Mouse (Mus musculus) c-Kit-positive CD71-positive TER-119-negative erythroid progenitor cells, embryonic 14.5 days (primary cell): ENCODE measurements around the gene Plekhm3.

ENCODE experiments used
- DNase-seq: peaks from one replicate; pipeline ENCODE4 v3.0.0-alpha.2; 2013; ENCODE audit warnings: low read depth

Plekhm3 gene

GRCm38 (mm10) chr1:64875156-64875555 lies 81.5 kb downstream of the Plekhm3 start:
- no peak for DNase-seq

GRCm38 (mm10) chr1:64871956-64872355 lies 84.7 kb downstream of the Plekhm3 start:
- no peak for DNase-seq

DNA sequence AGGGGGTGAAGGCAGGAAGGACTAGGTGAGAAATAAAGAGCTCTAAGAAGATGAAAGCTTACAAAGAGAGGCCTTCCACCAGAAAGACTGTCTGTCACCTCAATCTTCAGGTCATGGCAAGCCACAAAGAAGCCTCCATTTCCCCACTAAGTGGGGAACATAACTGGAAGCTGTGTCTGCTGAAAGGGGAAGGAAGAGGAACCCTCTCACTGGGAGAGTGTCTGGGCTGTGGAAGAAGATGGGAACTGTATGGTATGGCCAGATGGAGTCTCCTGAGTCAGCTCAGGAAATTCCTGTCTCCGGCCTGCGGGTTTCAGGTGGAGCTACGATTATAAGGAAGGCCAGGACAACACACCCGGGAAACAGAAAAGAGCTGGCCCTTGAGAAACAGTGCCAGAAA lies 88.9 kb downstream of the Plekhm3 start:
- no peak for DNase-seq

DNA sequence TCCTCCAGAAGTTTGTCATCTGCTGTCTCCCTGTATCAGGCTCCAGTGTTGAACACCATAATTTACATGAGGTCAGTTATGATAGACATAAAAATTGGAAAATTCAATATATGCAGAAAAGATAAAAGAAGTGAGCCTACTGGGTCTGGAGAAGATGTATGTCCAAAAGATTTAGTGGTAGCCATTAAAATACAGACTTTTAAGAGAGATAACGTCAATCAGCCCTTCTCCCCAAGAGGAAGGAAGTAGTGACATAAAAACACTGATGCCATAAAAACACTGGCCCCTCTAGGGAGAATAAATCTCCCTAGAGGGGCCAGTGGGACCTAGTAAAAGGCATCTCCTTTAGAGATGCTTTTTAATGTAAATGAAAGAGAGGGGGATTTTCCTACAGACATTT lies 90.5 kb downstream of the Plekhm3 start:
- no peak for DNase-seq

- DNase-seq: no peak
Observed at GRCm38 (mm10) chr1:64860235-64860920, 96.2 kb downstream of the Plekhm3 start.

GRCm38 (mm10) chr1:64859826-64860225 lies 96.8 kb downstream of the Plekhm3 start:
- no peak for DNase-seq

DNA sequence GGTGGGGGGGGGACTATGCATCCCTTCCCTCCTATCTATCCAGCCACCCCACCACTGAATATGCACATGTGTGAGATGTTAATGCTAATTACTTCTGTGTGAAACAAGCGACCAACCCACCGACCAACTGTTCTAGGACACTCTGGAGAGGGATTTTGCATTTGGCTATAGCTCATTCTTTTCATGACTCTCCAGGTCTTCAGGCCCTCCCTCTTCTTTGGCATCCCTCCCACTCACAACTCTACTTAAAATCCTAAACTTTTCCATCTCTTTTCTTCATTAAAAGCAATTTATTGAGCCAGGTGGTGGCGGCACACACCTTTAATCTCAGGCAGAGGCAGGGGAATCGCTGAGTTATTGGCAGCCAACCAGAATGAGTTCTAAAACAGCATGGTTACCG lies 101.8 kb downstream of the Plekhm3 start:
- no peak for DNase-seq

DNA sequence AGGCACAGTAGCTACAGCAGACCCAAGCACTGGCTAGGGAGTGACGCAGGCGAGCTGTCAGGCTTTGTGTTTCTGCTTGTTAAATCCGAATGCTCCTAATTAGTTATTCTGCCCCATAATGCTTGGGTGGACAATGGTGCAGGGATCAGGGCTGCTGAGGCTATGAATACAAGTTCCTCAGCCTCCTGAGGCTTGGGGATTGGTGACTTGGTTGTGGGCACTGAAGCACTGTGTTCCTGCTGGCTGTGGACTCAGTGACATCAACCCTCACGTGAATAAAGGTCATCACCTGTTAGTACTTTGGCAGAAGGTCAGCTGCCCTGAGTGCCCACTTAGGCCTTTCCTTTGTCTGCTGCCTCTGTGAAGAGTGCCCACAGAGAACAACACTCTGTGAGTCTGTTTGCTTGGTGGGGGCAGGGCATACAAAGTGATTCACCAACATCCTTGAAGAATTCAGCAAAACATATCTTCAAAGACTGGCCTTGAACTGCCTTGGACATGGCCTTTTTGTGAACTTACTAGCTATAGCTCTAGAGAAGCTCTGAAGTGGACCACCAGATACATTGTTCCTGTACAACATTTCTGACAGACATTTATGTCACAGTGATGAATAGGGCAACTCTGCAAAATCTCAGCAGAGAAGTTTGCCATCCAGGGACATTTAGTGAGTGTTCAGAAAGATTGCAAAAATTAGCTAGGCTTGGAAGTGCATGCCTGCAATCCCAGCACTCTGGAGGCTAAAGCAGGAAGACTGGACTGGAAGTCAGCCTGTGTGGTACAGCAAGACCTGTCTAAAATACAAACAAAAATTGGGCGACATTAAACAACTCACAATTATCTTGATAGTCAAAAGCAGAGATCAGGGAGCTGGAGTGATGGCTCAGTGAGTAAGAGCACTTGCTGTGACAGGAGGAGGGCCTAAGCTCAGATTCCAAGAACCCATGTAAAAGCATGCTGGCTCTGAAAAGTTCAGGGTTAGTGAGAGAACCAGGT lies 102.6 kb downstream of the Plekhm3 start:
- DNase-seq: no peak

GRCm38 (mm10) chr1:64853244-64853643 lies 103.4 kb downstream of the Plekhm3 start:
- no peak for DNase-seq

DNA sequence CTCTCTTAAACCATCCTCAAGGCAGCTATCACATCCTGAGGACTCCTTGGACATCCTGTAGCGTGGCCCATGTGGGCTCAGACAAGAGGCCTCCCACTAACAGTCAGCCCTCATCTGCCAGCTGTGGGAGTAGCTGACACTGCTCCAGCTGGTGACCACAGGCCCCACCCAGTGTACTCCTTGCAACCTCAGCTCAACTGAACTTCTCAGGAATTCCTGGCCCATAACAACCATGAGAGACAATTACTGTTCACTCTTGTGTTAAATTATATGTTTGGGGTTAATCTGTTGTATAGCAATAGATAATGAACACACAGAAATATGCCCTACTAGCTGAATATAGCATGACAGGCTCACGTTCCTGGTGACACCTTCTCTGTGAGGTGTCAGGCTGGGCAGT lies 104.4 kb downstream of the Plekhm3 start:
- no peak for DNase-seq

- DNase-seq: no peak
Observed at GRCm38 (mm10) chr1:64850345-64850744, 106.3 kb downstream of the Plekhm3 start.

- DNase-seq: no peak
Observed at GRCm38 (mm10) chr1:64848996-64849395, 107.6 kb downstream of the Plekhm3 start.

GRCm38 (mm10) chr1:64848081-64848480 lies 108.5 kb downstream of the Plekhm3 start:
- no peak for DNase-seq

GRCm38 (mm10) chr1:64847565-64847964 lies 109.1 kb downstream of the Plekhm3 start:
- no peak for DNase-seq

DNA sequence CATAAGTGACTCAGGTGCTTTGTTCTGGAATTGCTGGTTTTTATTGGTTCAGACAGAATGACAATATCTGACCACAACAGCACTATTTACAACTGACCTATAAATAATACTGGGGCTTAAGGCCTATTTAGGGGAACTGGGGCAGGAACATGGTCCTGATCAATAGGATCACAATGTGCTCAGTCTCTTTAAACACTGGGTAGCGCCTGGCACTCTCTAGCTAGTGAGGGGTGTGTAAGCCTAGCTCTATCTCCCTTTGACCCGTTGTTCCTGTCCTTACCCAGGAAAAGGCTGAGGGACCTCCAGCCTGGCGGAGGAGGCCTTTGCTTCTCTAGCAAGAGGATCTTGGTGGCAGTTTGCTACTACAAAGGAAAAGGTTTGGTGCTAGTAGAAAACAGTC lies 111.6 kb downstream of the Plekhm3 start:
- DNase-seq: no peak

DNA sequence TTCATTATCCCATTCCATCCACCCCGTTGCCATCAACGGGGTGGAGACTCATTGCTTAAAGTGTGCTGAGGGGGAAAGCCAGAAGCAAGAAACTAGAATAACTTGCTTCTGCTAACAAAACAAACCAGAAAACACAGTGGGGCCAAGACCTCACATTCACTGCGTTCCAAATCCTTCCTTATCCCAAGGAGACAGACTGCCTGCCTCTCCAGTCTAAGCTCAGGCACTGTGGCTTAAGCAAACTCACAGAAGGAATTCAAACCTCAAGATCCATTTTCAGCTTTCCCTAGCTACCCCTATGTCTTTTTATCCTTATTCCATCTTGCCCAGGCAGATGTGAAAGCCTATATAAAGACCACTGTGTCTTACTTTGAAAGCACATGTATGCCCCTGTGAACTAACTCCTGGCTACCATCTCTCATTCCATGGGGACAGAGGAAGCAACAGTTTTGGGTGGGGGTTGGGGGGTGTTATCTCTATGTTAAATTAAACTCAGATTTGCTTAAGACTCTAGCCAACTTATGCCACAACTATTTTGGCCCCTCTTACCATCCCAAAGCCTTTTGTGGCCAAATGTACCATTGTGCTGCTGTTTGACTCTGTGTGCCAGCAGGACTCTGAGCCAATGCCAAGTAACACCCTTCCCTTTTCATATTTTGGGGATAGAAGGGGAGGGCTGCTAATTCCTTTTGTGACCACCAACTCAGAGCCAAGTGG lies 112.6 kb downstream of the Plekhm3 start:
- no peak for DNase-seq

DNA sequence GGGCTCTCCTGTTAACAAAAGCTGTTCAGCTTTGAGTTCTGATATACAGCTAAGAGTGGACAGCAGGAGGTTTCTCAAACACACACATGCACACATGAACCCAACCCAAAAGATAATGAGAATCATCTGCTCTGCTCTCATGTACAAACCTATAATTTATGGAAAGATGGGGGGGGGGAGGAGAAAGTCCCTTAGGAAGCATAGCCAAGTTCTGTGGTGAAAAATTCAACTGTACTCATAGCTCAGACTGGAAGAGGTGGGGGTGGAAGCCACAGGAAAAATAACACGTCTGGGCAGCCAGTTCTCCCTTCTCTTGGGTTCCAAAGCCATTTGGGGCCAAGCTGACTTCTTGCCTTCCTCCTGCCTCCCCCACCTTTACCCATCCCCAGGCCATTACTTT lies 115.7 kb downstream of the Plekhm3 start:
- no peak for DNase-seq

DNA sequence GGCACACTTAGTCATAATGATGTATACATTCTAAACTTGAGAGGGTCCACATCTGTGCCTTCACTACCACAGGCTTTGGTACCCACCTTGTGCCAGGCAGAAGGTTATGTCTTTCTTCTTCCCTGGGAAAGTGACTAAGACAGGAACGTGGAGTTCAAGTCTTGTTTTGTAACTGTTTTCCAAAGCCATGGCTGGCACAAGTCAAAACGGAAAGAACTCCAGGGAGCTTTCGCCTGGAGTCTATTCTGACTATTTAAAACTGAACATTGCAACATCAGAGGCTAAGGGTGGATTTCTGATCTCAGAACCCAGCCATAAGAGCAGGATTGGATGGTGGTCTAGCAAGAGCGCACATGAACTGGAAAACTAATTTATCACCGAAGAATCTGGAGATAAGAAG lies 120.0 kb downstream of the Plekhm3 start:
- no peak for DNase-seq

GRCm38 (mm10) chr1:64836114-64836513 lies 120.5 kb downstream of the Plekhm3 start:
- DNase-seq: no peak

GRCm38 (mm10) chr1:64831552-64831951 lies 125.1 kb downstream of the Plekhm3 start:
- no peak for DNase-seq

DNA sequence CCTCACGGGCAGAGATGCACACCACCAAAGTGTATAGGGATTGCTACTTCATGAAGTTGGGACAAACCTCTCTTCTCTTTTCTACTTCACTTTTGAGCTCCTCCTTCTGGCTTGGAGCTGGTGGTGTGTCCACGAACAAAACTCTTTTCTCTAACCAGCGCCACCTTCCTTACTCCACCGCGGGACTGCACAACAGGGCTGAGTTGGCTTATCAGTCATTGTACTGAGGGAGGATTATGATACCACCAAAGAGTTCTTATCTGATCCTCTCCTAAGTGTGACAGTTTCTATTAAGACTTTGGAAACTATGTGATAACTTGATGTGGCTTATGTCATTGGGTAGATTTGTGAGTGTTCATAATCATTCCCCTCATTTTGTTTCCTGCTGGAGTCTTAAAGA lies 129.2 kb downstream of the Plekhm3 start:
- DNase-seq: no peak

DNA sequence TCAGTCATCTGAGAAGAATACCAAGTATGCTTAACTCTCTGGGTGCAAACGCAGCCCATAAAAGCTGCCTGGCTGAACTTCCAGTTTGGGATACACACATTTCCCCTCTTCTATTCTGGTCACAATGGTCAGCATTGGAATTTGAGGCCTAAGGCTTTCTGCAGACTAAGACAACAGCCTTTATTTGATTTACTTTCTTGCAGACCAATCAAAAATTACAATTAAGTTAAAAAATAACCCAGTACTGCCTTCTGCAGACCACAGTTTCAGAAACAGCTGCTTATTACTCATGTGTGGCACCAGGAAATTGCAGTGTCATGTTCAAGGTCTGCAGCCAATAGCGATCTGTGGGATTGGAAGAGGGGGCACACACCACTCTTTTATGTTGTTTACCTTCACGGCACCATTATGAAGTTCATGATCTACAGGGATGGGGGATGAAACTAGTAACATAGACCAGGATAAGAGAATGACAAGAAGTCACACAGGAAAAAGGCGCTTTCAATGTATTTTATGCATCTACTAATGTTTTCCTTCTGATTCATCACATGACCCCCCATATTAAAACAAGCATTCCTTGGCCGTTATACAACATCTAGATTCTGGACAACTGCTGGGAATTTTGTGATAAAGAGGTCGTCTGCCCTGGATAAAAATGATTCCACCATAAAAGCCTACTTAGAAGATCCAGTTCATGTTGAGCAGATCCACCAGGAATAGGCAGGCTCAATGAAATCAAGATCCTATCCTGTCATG lies 130.1 kb downstream of the Plekhm3 start:
- no peak for DNase-seq
